Mouse (Mus musculus): Measurements from ENCODE around the gene Sec16b. TPM values are rescaled to one million over a fixed set of nuclear protein-coding genes. Genes with fewer than 3 reads are reported as not detected.
A peak's percentile ranks its signal among the peaks of the same experiment; 100 is the strongest.

Sec16b gene
- polyA plus RNA-seq, 1 experiment: 2.5 TPM

DNA sequence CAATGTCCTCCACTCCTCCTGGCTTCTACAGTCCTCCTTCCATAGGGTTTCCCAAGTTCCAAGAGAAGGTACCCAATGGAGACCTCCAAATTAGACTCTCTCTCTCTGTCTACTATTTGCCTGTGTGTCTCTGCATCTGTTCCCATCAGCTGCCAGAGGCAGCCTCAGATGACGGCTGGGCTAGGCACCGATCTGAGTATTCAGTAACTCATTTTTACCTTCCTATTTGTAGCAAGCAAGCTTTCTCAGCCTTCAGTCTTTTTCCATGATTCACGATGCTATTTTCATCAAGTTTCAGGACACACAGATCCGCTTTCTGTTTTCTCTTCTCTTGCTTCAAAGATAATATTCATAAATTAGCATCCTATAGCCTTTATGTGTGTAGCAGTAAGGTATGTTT is 22.4 kb upstream of the Sec16b start:
- no peaks in the 10 kb centered on the region for H3K4me1 ChIP-seq (ENCODE audit: control insufficient read depth, insufficient read depth, insufficient read length, low read length)
- H3K4me3 ChIP-seq (ENCODE audit: insufficient read depth, low read depth, low read length): no peak overlapping the region
- H3K27ac ChIP-seq (replicated peaks; ENCODE audit: low read depth, low read length): no peak overlapping the region

DNA sequence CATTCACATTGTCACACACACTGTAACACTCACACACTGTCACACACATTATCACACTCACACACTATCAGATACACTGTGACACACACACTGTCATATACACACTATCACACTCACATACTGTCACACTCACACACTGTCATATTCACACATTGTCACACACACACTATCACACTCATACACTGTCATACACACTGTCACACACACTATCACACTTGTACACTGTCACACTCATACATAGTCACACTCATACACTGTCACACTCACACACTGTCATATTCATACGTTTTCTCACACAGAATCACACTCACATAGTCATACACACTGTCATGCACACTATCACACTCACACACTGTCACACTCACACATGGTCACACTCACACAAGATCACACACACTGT is 5.9 kb upstream of the Sec16b start:
- no peaks in the 10 kb centered on the region for H3K4me1 ChIP-seq (ENCODE audit: control insufficient read depth, insufficient read depth, insufficient read length, low read length)

DNA sequence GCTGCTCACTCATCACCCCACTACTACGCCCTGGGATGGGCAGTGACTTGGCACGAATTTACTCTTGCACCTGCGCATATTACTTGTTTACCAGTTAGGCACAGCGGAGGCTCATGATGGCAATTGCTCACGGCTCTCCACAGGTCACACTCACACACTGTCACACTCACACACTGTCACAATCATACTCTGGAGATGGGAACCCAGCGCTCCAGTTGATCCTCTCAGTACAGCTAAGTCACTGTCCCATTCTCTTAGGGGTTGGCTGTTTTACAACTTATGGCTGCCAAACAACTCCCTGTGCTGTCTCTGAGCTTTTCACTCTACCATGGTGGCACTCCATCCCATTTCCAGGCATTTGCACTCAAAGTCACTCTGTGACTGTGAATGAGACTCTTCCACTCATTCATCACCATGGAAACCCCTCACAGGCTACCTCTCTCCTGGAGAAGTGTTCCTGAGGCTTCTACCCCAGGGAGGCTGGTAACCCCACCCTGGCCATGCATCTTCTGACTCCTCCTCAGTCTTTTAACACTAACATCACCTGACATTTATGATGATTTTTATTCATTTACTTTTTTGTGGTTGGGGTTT is 5.1 kb upstream of the Sec16b start:
- Histone ChIP-seq H3K4me3 (ENCODE audit: insufficient read depth, low read depth, low read length) (no peak overlapping the region), H3K4me1 (ENCODE audit: control insufficient read depth, insufficient read depth, insufficient read length, low read length) (no peaks in the 10 kb centered on the region), H3K27ac (replicated peaks; ENCODE audit: low read depth, low read length) (no peak overlapping the region)

More for the DNA sequence above, 5.9 kb upstream of the Sec16b start:
- no peak overlapping the region for H3K27ac ChIP-seq (replicated peaks; ENCODE audit: low read depth, low read length)
- H3K4me3 ChIP-seq (ENCODE audit: insufficient read depth, low read depth, low read length): no peak overlapping the region

DNA sequence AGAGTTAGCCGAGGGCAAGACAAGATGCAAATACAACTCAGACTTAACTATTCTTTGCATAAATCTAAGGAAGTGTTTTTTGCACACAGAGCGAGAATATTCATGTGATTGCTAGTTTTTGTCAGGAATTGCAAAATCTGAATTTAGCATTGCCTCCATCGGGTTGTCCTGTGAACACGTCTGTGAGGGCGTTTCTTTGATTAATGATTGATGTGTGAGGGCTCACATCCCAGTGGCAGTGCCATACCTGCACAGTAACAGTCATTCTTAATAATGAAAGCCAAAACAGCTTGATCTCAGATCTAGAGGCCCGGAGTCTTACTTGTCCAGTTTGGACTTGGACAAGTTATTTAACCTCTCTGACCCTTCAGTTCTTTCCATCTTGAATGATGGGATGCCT is 3.5 kb upstream of the Sec16b start:
- Histone ChIP-seq H3K4me3 (ENCODE audit: insufficient read depth, low read depth, low read length) (no peak overlapping the region), H3K27ac (replicated peaks; ENCODE audit: low read depth, low read length) (no peak overlapping the region), H3K4me1 (ENCODE audit: control insufficient read depth, insufficient read depth, insufficient read length, low read length) (peaks cover 2% of the 10 kb centered on the region; the same call in 1 of the 2 replicates)

DNA sequence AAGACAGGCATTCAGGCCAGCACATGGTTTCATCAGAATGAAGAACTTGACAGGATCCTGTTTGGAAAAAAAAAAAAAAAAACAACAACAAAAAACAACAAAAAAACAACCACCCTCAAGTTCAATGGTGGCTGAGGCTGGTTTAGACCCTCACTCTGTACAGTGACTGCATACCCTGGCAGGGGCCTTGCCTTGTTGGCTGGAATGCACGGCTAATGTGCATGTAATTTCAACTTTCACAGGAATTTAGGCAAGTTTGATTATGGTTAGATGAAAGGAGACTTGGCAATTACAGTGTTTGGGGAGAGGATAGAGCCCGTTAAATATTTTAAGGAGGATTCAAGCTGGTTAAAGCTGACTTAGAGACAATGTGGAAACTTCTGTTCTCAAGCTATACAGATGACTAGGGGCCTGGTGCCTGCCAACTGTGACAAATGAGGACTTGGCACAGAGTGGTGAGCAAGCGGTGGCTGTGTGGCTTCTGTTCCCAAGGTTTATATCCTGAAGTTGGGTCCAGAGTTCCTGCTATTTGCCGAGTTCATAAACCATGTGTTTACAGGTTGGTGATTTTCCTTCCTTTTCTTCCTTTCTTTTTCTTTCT is 567 bp downstream of the Sec16b start:
- peak overlapping the region; percentile 8; the same call in 1 of the 2 replicates for H3K4me3 ChIP-seq (ENCODE audit: insufficient read depth, low read depth, low read length)
- peak overlapping the region; percentile 52 for H3K27ac ChIP-seq (replicated peaks; ENCODE audit: low read depth, low read length)
- peaks cover 2% of the 10 kb centered on the region; the same call in 1 of the 2 replicates for H3K4me1 ChIP-seq (ENCODE audit: control insufficient read depth, insufficient read depth, insufficient read length, low read length)

DNA sequence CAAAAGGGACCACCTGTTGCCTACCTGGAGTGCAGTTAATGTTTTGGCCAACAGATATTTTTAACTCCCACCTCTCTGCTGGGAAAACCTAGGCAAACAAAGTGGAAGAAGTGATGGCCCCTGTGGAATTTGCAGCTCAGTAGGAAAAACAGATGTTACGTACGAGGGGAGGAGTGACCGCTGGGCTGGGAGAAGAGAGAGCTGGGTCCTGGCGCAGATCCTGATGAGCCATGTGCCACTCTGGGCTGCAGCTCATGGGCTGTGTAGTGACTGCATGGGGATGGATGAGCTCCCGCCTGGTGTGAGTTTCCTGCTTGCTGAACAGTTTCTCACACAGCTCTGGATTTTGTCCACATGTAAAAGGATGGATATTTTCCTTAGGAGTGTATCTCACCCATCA is 1.3 kb downstream of the Sec16b start:
- Histone ChIP-seq H3K4me3 (ENCODE audit: insufficient read depth, low read depth, low read length) (peak overlapping the region; percentile 29; the same call in 1 of the 2 replicates), H3K27ac (replicated peaks; ENCODE audit: low read depth, low read length) (no peak overlapping the region), H3K4me1 (ENCODE audit: control insufficient read depth, insufficient read depth, insufficient read length, low read length) (peaks cover 2% of the 10 kb centered on the region; the same call in 1 of the 2 replicates)

DNA sequence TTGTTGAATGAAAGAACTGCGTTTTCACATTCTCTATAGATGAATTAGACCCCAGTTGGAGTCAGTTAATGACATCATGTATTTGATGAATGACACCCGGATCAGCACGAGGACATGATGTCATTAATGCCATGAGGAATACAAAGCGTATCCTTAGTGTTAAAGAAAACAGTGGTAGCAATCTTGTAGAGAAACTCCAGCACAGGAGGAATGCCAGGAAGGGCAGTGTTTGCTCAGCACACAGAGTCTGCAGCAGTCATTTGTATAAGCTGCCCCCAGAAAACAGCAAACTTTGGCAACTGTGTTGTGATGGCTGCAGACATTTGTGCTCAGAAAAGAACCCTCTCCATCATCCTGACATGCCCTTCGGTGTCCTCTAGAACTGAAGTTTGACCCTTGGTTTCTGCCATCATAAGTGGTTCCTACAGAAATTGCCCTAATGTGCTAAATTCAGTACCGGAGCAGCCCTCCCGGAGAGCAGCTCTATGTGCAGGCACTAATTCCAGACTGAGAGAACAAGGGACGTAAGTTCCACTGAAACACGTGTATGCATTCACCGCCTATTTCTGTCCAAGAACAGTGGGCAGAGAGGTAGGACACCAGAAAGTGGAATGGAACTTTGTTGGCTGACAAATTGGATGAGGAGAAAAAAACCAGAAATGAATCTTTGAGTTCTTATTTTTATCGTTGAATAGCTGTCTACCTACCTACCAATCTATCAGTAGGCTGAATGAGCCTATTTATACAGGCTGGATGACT is 6.3 kb downstream of the Sec16b start:
- no peaks in the 10 kb centered on the region for H3K4me1 ChIP-seq (ENCODE audit: control insufficient read depth, insufficient read depth, insufficient read length, low read length)
- no peak overlapping the region for H3K4me3 ChIP-seq (ENCODE audit: insufficient read depth, low read depth, low read length)
- H3K27ac ChIP-seq (replicated peaks; ENCODE audit: low read depth, low read length): no peak overlapping the region

DNA sequence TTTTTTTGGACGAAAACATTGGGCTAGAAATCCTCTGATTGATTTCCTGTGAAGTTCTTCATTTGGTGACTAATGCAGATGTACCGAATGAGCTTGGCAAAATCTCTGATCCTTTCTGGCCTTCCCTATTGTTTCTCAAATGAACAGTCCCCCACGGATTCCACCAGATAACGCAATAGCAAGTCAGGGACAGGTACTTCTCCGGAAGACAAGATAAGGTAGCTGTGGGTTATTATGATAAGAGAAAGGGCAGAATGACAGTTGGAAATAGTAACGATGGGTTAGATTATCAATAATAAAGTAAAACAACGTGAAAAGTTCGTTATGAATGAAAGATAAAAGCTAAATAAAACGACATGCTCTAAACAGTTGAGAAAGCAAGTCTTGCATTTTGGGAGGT is 7.0 kb downstream of the Sec16b start:
- Histone ChIP-seq H3K4me3 (ENCODE audit: insufficient read depth, low read depth, low read length) (no peak overlapping the region), H3K4me1 (ENCODE audit: control insufficient read depth, insufficient read depth, insufficient read length, low read length) (no peaks in the 10 kb centered on the region), H3K27ac (replicated peaks; ENCODE audit: low read depth, low read length) (no peak overlapping the region)

DNA sequence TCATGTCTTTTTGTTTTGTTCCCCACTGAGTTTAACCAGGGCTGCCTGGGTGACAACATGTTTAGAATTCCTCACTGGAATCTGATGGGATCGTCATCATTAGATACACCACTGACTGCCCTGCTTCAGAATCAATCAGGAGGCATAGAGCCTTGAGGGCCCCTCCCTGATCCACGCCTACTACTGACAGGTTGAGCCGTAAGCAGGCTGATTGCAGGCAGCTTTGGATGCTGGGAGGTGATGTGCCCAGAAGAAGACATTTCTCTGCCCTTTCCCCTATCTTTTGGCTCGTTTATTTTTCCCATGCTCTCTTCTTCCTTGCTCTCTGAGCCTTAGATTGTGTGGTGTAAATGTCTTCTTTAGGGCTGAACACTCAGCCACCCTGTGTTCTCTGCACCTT is 7.8 kb downstream of the Sec16b start:
- no peak overlapping the region for H3K4me3 ChIP-seq (ENCODE audit: insufficient read depth, low read depth, low read length)
- no peaks in the 10 kb centered on the region for H3K4me1 ChIP-seq (ENCODE audit: control insufficient read depth, insufficient read depth, insufficient read length, low read length)
- H3K27ac ChIP-seq (replicated peaks; ENCODE audit: low read depth, low read length): no peak overlapping the region

DNA sequence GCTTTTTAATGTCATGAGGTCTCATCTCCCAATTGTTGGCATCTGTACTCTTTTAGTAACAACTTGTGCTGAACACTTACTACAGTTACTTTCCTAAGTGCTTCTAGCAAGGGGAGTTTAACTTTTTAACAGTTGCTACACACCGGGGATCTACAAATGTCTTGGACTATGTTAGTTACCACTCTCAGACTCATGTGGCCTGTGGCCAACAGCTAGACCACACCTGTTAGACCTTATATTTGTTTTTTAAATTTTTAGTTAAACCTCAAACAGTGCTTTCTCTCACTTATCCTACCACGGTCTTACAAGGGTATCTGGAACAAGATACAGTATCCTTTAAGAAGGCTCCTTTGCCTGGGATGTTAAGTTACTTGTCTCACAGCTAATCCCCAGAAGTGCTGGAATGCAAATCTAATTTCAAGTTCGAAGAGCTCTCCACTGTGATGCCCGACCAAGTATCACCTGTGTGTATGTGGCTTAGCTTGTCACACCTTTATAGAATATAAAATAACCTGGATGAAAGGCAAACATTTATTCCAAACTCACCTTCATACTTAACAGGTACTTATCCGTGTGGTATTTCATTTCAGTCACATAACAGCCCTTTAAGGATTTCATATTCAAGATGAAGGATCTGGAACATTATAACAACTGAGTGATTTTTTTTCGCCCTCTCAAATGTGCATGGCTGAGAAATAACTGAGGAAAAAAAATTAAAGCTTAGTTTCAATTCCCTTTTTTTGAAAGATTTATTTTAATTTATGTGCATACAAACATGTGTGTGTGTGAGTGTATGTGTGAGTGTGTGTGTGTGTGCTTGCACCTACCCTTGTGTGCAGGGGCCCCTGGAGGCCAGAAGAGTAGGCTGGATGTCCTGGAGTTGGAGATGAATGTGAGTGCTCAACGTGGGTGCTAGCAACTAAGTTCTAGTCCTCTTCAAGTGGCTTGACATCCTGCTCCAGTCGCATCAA is 10.6 kb downstream of the Sec16b start:
- Histone ChIP-seq H3K4me1 (ENCODE audit: control insufficient read depth, insufficient read depth, insufficient read length, low read length) (no peaks in the 10 kb centered on the region), H3K27ac (replicated peaks; ENCODE audit: low read depth, low read length) (no peak overlapping the region)

DNA sequence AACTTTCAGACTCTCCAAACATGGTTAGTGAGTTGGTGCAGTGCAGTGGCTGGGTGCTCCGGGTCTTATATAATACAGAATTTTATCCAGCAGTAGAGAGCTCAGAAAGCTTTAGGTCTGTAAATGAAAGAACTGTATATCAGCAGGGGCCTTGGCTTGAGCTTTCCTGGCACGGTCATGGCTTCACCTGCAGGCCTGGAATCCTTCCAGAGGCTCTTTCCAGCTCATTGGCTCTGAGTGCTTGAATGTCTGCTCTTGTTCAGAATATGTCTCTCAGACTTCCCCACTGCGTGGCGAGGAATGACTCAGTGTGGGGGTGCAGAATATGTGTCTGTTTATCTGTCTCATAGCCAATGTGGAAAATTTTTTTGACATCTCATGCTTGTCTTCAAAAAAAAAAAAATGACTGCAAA is 11.6 kb downstream of the Sec16b start:
- Histone ChIP-seq H3K4me1 (ENCODE audit: control insufficient read depth, insufficient read depth, insufficient read length, low read length) (no peaks in the 10 kb centered on the region), H3K27ac (replicated peaks; ENCODE audit: low read depth, low read length) (no peak overlapping the region), H3K4me3 (ENCODE audit: insufficient read depth, low read depth, low read length) (no peak overlapping the region)

More for the DNA sequence above, 10.6 kb downstream of the Sec16b start:
- no peak overlapping the region for H3K4me3 ChIP-seq (ENCODE audit: insufficient read depth, low read depth, low read length)

DNA sequence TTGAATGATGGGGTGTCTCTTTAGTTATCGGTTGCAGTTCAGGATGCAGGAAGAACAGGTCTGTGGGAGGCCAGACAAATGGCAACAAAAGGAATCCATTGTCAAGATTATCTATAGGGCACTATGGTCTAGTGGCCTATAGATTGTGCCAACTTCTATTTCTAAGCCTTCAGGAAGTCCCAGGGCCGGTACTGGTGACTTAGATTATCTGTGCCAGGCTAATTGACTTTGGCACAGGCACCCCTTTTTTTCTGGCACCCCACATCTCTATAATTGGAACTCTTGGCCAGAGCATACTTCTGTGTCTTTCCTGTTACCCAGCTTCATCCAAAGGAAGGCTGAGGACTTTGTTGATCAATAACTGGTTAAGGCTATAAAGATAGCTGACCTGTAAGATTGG is 12.9 kb downstream of the Sec16b start:
- no peak overlapping the region for H3K4me3 ChIP-seq (ENCODE audit: insufficient read depth, low read depth, low read length)
- H3K27ac ChIP-seq (replicated peaks; ENCODE audit: low read depth, low read length): no peak overlapping the region
- no peaks in the 10 kb centered on the region for H3K4me1 ChIP-seq (ENCODE audit: control insufficient read depth, insufficient read depth, insufficient read length, low read length)

DNA sequence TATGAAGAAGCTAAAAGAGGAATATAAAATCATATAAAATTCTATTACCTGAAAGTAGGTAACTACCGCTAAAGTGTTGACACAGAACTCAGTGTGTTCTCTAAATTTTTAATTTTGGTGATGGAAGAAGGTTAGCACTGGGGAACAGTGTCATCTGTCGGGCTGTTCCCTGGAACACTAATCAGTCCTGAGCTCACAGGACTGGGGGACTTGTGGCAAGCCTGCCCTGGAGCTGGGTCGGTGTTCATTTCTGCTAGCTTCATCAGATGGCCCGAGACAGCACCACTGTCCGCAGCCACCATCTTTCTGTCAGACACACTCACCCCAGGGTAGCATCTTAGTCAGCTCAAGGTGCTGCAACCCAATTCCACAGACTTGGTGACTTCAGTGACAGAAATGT is 15.8 kb downstream of the Sec16b start:
- H3K4me3 ChIP-seq (ENCODE audit: insufficient read depth, low read depth, low read length): no peak overlapping the region
- H3K27ac ChIP-seq (replicated peaks; ENCODE audit: low read depth, low read length): no peak overlapping the region
- H3K4me1 ChIP-seq (ENCODE audit: control insufficient read depth, insufficient read depth, insufficient read length, low read length): 0 out of 2 replicates have a peak, but pooled peaks cover 4% of the 10 kb centered on the region

DNA sequence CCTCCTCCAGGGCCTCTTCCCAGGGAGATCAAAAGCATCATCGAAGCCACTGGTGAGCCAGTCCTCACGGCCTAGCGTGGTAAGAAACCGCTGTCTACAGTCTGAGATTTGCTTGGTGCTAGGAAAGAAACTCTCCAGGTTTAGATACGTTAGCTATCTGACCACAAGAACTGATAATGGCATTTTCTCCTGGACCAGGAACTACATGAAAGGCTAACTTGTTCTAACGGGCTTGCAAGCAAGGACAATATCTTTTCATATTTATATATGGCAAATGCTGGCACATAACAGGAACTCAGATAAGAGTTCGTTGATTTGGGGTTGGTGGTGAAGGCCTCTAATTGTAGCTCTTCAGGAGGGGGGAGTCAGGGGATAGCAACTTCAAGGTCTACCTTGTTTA is 18.2 kb downstream of the Sec16b start:
- 0 out of 2 replicates have a peak, but pooled peaks cover 4% of the 10 kb centered on the region for H3K4me1 ChIP-seq (ENCODE audit: control insufficient read depth, insufficient read depth, insufficient read length, low read length)
- H3K4me3 ChIP-seq (ENCODE audit: insufficient read depth, low read depth, low read length): no peak overlapping the region
- no peak overlapping the region for H3K27ac ChIP-seq (replicated peaks; ENCODE audit: low read depth, low read length)
